Mouse (Mus musculus): ENCODE data around the gene Hoxb8. TPM values are rescaled to one million over a fixed set of nuclear protein-coding genes. Genes with fewer than 3 reads are reported as not detected.

The Hoxb8 gene
- polyA plus RNA-seq, 1 experiment from 2014 or later, result not detected

DNA sequence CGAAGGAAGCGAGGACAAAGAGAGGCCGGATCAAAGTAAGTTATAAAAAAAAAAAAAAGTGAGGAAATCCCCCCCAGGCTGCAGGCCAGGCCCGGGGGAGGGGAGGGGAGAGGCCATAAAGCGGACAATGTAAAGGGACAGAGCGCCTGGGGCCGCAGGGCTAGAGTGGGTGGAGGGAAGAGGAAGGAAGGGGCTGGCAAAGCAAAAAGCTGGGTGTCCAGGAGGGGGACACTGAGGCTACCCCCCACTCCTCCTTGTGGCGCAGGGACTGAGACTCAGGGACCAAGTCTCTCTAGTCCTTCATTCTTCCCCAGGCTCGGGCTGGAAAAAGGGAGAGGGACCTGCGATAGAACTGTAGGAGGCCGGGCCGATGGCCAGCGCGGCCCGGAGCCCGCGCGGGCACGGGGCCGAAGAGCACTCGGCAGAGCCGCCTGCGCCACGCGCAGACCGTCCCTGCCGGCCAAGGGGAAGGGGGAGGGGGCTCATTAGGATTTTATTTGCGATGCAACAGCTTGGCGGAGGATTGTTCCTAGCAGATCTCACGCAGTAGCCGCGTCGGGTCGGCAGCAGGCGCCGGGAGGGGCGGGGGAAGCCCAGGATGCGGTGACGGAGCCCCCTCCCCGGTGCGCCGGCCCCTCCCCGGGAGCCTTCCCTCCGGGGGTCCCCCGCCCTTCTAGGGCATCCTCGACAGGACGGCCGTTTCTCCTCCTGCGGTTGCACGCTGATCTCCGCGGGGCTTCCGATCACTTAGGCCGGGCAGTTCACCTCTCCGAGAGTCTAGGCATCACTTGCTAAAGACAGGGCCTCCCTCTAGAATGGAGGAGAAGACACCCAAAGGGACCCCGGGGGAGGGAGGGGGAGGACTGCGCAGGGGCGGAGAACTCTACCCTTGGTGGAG, 9.4 kb upstream of the Hoxb8 start:
- Histone ChIP-seq H3K27ac (no peak overlapping the region), H3K36me3 (replicated peaks) (no peaks in the 10 kb centered on the region), H3K4me1 (peaks cover 18% of the 10 kb centered on the region), H3K9me3 (no peaks in the 10 kb centered on the region), H3K4me3 (no peak overlapping the region), H3K27me3 (ENCODE audit: poor library complexity, severe bottlenecking) (peaks cover 100% of the 10 kb centered on the region)
- no peak for DNase-seq (ENCODE audit: extremely low spot score, low spot score)
- 0% methylated on average over 57 of the region's 58 CpGs for WGBS

DNA sequence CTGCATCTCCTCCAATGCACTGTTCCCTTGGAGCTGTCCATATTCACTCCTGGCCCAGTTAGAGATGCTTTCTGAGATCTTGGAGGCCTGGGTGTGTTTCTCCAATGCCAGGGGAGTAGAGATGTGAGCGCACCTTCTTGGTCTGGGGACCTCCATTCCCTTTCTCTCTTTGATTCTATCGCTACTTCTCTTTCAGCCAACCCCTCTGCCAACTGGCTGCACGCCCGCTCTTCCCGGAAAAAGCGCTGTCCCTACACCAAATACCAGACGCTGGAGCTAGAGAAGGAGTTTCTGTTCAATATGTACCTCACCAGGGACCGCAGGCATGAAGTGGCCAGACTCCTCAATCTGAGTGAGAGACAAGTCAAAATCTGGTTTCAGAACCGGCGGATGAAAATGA, 7.3 kb upstream of the Hoxb8 start:
- Histone ChIP-seq H3K4me3 (no peak overlapping the region), H3K4me1 (peaks cover 18% of the 10 kb centered on the region), H3K27ac (no peak overlapping the region), H3K27me3 (ENCODE audit: poor library complexity, severe bottlenecking) (peaks cover 100% of the 10 kb centered on the region), H3K36me3 (replicated peaks) (no peaks in the 10 kb centered on the region), H3K9me3 (no peaks in the 10 kb centered on the region)
- WGBS, result 3% methylated on average over 10 of the region's 10 CpGs
- no peak for DNase-seq (ENCODE audit: extremely low spot score, low spot score)

- no peak for DNase-seq (ENCODE audit: extremely low spot score, low spot score)
- H3K27ac ChIP-seq, result no peak overlapping the region
- no peak overlapping the region for H3K4me3 ChIP-seq
- peaks cover 15% of the 10 kb centered on the region for H3K4me1 ChIP-seq
- WGBS, result 3% methylated on average over 4 of the region's 4 CpGs
- H3K9me3 ChIP-seq, result no peaks in the 10 kb centered on the region
- peaks cover 100% of the 10 kb centered on the region for H3K27me3 ChIP-seq (ENCODE audit: poor library complexity, severe bottlenecking)
- no peaks in the 10 kb centered on the region for H3K36me3 ChIP-seq (replicated peaks)
These were observed 5.8 kb upstream of the Hoxb8 start for GRCm38 (mm10) chr11:96275896-96276295.

DNA sequence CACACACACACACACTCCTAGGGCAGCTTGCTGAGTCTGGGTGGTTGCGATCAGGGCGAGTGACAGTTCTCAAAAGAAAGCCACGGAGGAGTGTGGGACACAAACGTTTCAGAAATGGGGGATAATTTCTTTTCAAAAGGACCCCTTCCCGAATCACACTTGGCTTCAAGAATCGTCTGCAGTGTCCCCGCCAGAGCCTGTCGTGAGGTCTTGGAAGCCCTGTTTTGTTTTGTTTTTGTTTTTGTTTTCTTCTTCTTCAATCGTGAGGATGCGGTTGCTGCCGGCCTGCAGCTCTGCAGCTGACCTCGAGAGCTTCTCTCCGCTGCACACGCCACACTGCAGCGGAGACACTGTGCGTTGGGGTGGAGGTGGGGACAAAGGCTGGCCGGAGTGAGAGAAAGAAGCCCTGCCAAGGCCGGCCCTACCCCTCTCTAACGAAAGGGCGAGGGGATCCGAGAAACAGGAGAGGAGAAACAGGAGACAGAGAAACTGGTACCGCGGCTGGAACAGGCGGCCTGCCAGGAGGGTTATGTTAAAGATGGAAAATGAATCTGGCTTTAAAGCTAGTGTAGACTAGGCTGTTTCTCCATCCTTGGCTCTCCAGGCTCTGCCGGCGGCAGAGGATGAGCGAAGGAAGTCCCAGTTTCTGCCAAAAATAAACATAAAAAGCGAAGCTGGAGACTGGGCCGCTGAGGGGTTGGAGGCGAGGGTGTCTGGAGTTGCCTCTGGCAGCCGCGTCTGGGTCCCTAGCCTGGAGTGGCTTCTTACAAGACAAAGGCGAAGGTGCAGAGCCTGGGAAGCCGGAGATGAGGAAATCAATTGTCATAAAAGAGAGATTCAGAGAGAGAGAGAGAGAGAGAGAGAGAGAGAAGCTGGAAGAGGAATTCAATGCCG, 4.3 kb upstream of the Hoxb8 start:
- Histone ChIP-seq H3K9me3 (no peaks in the 10 kb centered on the region), H3K36me3 (replicated peaks) (no peaks in the 10 kb centered on the region), H3K4me3 (no peak overlapping the region), H3K27me3 (ENCODE audit: poor library complexity, severe bottlenecking) (peaks cover 100% of the 10 kb centered on the region), H3K27ac (no peak overlapping the region), H3K4me1 (peaks cover 1% of the 10 kb centered on the region)
- DNase-seq (ENCODE audit: extremely low spot score, low spot score), result no peak
- WGBS, result 1% methylated on average over 35 of the region's 35 CpGs

DNA sequence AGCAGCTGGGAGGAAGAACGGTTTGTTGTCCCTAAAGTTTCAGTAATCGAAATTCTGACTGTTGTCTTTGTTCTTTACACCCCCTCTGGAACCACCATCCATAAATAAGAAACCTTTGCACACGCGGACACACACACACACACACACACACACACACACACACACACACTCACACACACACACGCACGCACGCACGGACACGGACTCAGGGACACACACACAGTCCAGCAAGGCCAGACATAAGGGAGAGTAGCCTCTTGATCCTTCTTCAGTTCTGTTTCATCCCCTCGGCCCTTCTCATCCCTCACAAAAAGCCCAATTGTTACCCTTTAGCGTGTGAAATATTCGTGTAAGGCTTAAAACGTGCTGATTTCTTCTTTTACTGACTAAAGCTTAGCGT, 3.4 kb upstream of the Hoxb8 start:
- H3K36me3 ChIP-seq (replicated peaks), result no peaks in the 10 kb centered on the region
- H3K4me3 ChIP-seq, result no peak overlapping the region
- WGBS, result 15% methylated on average over 14 of the region's 14 CpGs

GRCm38 (mm10) chr11:96278773-96279172, 2.9 kb upstream of the Hoxb8 start:
- no peaks in the 10 kb centered on the region for H3K9me3 ChIP-seq
- H3K27ac ChIP-seq, result no peak overlapping the region
- no peak overlapping the region for H3K4me3 ChIP-seq
- H3K4me1 ChIP-seq, result peaks cover 9% of the 10 kb centered on the region
- no peaks in the 10 kb centered on the region for H3K36me3 ChIP-seq (replicated peaks)
- peak; percentile 87 for DNase-seq (ENCODE audit: extremely low spot score, low spot score)
- under 1% methylated on average over 9 of the region's 9 CpGs for WGBS
- H3K27me3 ChIP-seq (ENCODE audit: poor library complexity, severe bottlenecking), result peaks cover 100% of the 10 kb centered on the region

More for the DNA sequence above, 3.4 kb upstream of the Hoxb8 start:
- Histone ChIP-seq H3K27me3 (ENCODE audit: poor library complexity, severe bottlenecking) (peaks cover 100% of the 10 kb centered on the region), H3K27ac (no peak overlapping the region), H3K9me3 (no peaks in the 10 kb centered on the region), H3K4me1 (peaks cover 7% of the 10 kb centered on the region; the same call in 1 of the 2 replicates)
- DNase-seq (ENCODE audit: extremely low spot score, low spot score), result no peak

DNA sequence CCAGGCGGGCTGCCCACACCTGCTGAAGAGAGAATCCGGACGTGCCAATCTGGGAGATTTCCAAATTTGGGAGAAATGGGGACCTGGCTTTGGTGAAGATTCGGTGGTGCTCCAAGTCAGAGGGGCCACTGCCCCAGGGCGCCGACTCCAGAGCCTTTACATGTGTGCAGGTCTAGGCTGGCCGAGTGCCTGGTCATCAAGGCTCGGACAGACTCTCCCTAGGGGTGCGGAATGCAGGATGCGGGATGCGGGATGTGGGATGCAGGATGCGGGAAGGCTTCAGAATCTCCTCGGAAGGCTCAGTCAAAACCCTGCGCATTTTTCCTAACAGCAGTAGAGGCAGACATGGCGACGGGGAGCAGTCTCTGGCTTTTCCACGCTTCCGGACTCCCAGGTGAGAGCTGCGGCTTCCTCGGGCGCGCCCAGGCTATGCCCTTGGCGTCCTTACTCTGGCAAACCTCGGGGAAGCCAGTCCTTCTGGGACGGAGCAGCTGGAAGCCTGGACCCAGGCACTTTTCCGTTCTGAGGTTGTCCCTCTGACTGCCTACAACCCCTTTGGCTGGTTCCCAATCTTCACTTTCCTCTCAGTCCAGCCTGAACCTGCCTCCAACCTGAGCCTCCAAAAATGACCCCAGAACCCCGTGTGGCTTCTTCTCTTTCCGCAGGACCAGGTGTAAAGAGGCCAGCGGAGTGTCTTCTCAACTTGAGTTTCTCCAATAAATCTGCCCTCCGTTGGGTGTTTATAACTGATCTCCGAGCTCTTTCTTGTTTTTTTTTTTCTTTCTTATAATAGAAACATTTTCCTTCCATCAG, 2.1 kb upstream of the Hoxb8 start:
- H3K36me3 ChIP-seq (replicated peaks), result no peaks in the 10 kb centered on the region
- no peaks in the 10 kb centered on the region for H3K9me3 ChIP-seq
- no peak for DNase-seq (ENCODE audit: extremely low spot score, low spot score)
- H3K4me3 ChIP-seq, result no peak overlapping the region
- no peak overlapping the region for H3K27ac ChIP-seq
- WGBS, result 2% methylated on average over 31 of the region's 31 CpGs
- peaks cover 17% of the 10 kb centered on the region for H3K4me1 ChIP-seq
- H3K27me3 ChIP-seq (ENCODE audit: poor library complexity, severe bottlenecking), result peaks cover 100% of the 10 kb centered on the region

DNA sequence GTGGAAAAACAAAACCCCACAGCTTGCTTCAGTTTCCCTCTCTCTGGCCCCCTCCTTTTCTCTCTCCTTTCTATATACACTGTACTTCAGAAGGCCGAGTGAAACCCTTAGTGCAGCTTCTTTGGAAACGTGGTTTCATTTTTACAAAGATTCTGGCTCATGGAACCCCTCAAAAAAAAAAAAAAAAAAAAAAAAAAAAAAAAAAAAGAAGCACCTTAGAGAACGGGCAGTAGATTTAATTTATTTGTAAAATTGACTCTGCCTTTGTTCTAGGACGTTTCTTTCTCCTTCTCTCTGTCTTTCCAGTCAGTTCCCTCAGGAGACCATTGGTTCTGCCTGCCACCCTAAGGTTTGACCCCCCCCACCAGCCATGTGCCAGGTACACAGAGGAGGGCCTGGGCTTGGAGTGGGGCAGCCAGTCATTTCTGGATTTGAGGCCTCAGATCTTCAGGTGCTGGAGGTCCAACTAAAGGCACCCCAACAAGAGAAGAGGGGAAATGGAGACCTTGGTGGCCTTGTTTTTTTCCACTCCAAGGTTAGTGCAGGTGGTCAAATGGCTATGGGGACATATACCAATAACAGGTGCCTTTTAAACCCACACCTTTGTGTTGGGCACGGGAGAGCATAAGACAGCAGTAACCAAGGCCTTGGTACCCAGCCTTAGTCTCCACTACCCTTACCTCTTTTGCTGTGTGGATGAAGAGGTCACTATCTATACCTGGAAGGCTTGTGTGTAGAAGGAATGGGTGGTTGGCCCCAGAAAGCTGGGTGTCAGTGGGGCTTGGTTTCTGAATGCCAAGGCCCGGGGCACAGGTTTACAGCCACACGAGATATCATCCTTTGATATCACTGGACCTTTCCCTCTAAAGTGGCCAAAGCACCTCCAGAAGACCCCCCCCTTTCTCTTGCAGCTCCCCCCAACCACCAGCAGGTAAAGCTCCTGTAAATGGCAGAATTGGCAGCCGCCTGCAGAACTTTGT, 1.0 kb upstream of the Hoxb8 start:
- Histone ChIP-seq H3K27ac (no peak overlapping the region), H3K4me3 (no peak overlapping the region), H3K4me1 (peaks cover 25% of the 10 kb centered on the region), H3K36me3 (replicated peaks) (no peaks in the 10 kb centered on the region), H3K9me3 (no peaks in the 10 kb centered on the region), H3K27me3 (ENCODE audit: poor library complexity, severe bottlenecking) (peaks cover 100% of the 10 kb centered on the region)
- no peak for DNase-seq (ENCODE audit: extremely low spot score, low spot score)
- 5% methylated on average over 8 of the region's 8 CpGs for WGBS

DNA sequence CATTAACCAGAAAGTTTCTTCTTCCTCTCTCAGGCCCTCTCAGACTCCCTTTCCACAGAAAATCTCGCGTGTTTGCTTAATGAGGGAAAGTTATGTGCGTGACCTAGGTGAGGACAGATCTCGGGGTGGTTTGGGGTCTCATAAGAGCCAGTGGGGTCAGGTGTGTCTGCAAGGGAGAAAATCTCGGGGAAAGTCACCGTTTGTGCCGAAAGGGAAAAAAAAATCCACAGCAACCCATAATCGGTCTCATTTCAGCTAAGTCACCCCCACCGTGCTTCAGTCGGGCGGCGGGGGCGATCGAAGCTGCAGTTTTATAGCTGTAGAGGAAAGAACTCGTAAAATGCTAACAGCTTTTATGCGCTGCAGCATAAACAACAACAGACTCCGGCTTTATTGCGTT, 309 bp upstream of the Hoxb8 start:
- H3K4me1 ChIP-seq, result peaks cover 28% of the 10 kb centered on the region
- no peak for DNase-seq (ENCODE audit: extremely low spot score, low spot score)
- H3K4me3 ChIP-seq, result no peak overlapping the region
- H3K36me3 ChIP-seq (replicated peaks), result no peaks in the 10 kb centered on the region
- WGBS, result 4% methylated on average over 18 of the region's 18 CpGs
- H3K27me3 ChIP-seq (ENCODE audit: poor library complexity, severe bottlenecking), result peaks cover 100% of the 10 kb centered on the region
- no peaks in the 10 kb centered on the region for H3K9me3 ChIP-seq
- no peak overlapping the region for H3K27ac ChIP-seq

DNA sequence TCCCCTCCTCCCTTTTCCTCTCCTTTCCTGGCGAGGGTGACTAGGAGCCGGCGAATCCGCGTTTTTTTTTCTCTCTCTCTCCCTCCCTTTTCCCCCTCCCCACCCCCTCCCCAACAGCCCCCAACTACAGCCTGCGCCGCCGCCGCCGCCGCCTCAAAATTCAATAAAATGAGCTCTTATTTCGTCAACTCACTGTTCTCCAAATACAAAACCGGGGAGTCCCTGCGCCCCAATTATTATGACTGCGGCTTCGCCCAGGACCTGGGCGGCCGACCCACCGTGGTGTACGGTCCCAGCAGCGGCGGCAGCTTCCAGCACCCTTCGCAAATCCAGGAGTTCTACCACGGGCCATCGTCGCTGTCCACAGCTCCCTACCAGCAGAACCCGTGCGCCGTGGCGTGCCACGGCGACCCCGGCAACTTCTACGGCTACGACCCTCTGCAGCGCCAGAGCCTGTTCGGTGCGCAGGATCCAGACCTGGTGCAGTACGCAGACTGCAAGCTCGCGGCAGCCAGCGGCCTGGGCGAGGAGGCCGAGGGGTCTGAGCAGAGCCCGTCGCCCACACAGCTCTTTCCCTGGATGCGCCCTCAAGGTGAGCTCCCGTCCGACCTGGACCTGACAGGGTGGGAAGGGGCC, 1.2 kb downstream of the Hoxb8 start:
- H3K9me3 ChIP-seq, result no peaks in the 10 kb centered on the region
- WGBS, result under 1% methylated on average over 49 of the region's 49 CpGs
- H3K4me3 ChIP-seq, result no peak overlapping the region
- peaks cover 100% of the 10 kb centered on the region for H3K27me3 ChIP-seq (ENCODE audit: poor library complexity, severe bottlenecking)
- H3K27ac ChIP-seq, result no peak overlapping the region
- peaks cover 36% of the 10 kb centered on the region for H3K4me1 ChIP-seq
- H3K36me3 ChIP-seq (replicated peaks), result no peaks in the 10 kb centered on the region
- no peak for DNase-seq (ENCODE audit: extremely low spot score, low spot score)

GRCm38 (mm10) chr11:96284041-96284749, 2.5 kb downstream of the Hoxb8 start:
- no peak for DNase-seq (ENCODE audit: extremely low spot score, low spot score)
- Histone ChIP-seq H3K9me3 (no peaks in the 10 kb centered on the region), H3K27me3 (ENCODE audit: poor library complexity, severe bottlenecking) (peaks cover 100% of the 10 kb centered on the region), H3K4me1 (peaks cover 36% of the 10 kb centered on the region), H3K4me3 (peak overlapping the region; percentile 38), H3K36me3 (replicated peaks) (no peaks in the 10 kb centered on the region), H3K27ac (no peak overlapping the region)
- under 1% methylated on average over 49 of the region's 49 CpGs for WGBS
